Mouse (Mus musculus): ENCODE measurements around the gene Tbc1d1. TPM values are rescaled to one million over a fixed set of nuclear protein-coding genes. Genes with fewer than 3 reads are reported as not detected.

Gene Tbc1d1
- polyA plus RNA-seq, 1 experiment from 2014 or later = 27.4 TPM

DNA sequence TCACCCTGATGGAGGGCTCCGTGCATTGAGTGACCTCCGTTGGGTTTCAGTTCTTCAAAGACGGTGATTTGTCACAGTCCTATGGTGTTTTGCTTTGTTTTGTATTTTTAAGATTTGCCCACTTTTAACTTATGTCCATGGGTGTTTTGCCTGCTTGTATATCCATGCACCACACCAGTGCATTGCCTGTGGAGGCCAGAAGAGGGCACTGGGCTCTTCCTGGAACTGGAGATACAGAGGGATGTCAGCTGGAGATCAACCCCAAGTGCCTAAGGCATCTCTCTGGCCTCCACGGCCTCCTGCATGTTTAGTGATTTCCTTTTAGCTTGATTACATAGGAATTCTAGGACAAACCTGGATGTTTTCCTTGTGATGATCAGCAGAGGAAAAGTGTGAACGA, 19.8 kb upstream of the Tbc1d1 start:
- Histone ChIP-seq H3K27ac (ENCODE audit: low read length) (no peak overlapping the region), H3K4me1 (ENCODE audit: control insufficient read depth, insufficient read depth, low read length) (no peaks in the 10 kb centered on the region), H3K27me3 (ENCODE audit: control insufficient read depth, insufficient read depth, low read length) (no peaks in the 10 kb centered on the region), H3K36me3 (ENCODE audit: control insufficient read depth, insufficient read depth) (no peaks in the 10 kb centered on the region), H3K4me3 (ENCODE audit: low read length) (no peak overlapping the region), H3K9me3 (replicated peaks; ENCODE audit: control insufficient read depth, low read length) (no peaks in the 10 kb centered on the region), H3K4me2 (ENCODE audit: low read depth, low read length) (no peak overlapping the region), H3K9ac (ENCODE audit: low read length) (no peak overlapping the region)
- 74% methylated on average over 5 of the region's 5 CpGs for WGBS
- ATAC-seq (replicated peaks; ENCODE audit: extremely low read depth, insufficient read depth, low FRiP score) = no peak

DNA sequence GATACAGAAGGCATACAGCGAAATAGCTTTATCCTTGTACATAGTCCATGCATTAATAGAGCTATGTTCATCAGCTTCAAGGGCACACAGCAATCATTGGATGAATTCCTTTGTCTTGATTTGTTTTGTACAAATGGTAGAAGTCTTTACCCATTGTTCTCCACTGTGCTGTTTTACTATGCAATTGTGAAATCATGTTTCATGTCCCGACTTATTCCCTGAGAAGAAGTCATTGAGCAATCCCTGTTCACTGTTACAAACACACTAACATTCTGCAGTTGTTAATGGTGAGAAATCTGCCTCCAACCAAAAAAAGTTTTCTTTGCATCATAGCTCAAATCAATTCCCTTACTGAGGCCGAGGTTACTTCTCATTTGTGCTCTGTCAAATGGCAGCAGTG, 15.9 kb upstream of the Tbc1d1 start:
- H3K36me3 ChIP-seq (ENCODE audit: control insufficient read depth, insufficient read depth) = no peaks in the 10 kb centered on the region
- H3K27me3 ChIP-seq (ENCODE audit: control insufficient read depth, insufficient read depth, low read length) = no peaks in the 10 kb centered on the region
- no peak overlapping the region for H3K4me3 ChIP-seq (ENCODE audit: low read length)
- H3K9me3 ChIP-seq (replicated peaks; ENCODE audit: control insufficient read depth, low read length) = no peaks in the 10 kb centered on the region
- no peak for ATAC-seq (replicated peaks; ENCODE audit: extremely low read depth, insufficient read depth, low FRiP score)
- no peaks in the 10 kb centered on the region for H3K4me1 ChIP-seq (ENCODE audit: control insufficient read depth, insufficient read depth, low read length)
- H3K27ac ChIP-seq (ENCODE audit: low read length) = no peak overlapping the region
- H3K4me2 ChIP-seq (ENCODE audit: low read depth, low read length) = no peak overlapping the region
- no peak overlapping the region for H3K9ac ChIP-seq (ENCODE audit: low read length)
- 75% methylated on average over 3 of the region's 3 CpGs for WGBS

DNA sequence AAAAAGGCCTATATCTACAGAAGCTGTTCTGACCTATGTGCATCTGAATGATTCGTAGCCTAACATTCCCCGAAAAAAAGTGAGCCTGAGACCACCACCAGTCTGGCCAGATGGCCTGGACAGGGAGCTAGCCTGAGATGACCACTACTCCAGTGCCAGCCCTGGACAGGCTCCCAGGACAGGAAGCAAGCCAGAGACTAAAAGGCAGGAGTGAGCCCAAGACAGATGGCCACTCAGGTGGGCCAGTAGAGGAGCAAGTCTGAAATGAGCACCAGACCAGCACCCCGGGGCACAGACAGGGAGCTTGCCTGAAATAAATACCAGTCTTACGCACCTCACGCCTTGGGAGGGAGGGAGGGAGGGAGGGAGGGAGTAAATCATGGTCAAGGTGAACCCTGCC, 11.8 kb upstream of the Tbc1d1 start:
- Histone ChIP-seq H3K27ac (ENCODE audit: low read length) (no peak overlapping the region), H3K9me3 (replicated peaks; ENCODE audit: control insufficient read depth, low read length) (no peaks in the 10 kb centered on the region), H3K4me1 (ENCODE audit: control insufficient read depth, insufficient read depth, low read length) (no peaks in the 10 kb centered on the region; the same call in 1 of the 2 replicates), H3K4me3 (ENCODE audit: low read length) (no peak overlapping the region), H3K4me2 (ENCODE audit: low read depth, low read length) (no peak overlapping the region), H3K9ac (ENCODE audit: low read length) (no peak overlapping the region), H3K27me3 (ENCODE audit: control insufficient read depth, insufficient read depth, low read length) (no peaks in the 10 kb centered on the region), H3K36me3 (ENCODE audit: control insufficient read depth, insufficient read depth) (no peaks in the 10 kb centered on the region)
- no peak for ATAC-seq (replicated peaks; ENCODE audit: extremely low read depth, insufficient read depth, low FRiP score)
- 83% methylated on average over 5 of the region's 5 CpGs for WGBS

DNA sequence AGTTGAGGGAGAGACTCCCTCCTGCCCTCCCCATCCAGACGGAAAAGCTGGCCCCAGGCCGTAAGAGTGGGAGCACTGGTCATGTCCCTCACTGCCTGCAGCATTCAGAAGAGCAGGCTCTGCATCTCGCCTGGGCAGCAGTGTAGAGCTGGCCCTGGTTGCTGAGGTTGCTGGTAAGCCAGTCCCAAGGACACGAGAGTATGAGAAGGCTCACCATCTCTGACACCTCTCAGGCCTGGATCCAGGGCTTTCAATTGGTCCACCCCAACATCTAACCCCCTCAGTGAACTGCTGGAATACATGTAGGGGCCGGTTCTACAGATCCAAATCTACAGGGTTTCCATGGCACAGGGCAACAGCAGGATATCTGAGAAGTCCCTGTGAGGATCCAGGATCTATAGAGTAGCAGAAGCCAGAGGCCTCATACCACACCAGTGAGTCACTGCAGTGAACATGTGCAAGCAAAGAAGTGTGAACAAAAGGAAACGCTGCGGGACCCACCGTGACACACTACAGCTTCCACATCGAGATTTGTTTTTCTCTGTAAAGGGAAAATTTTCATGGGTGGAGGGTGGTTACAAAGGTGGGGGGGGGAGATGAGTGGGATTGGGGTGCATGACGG, 9.6 kb upstream of the Tbc1d1 start:
- WGBS = 42% methylated on average over 10 of the region's 10 CpGs
- no peak for ATAC-seq (replicated peaks; ENCODE audit: extremely low read depth, insufficient read depth, low FRiP score)
- Histone ChIP-seq H3K4me1 (ENCODE audit: control insufficient read depth, insufficient read depth, low read length) (peaks cover 3% of the 10 kb centered on the region; the same call in 1 of the 2 replicates), H3K27ac (ENCODE audit: low read length) (no peak overlapping the region), H3K4me3 (ENCODE audit: low read length) (no peak overlapping the region), H3K36me3 (ENCODE audit: control insufficient read depth, insufficient read depth) (no peaks in the 10 kb centered on the region), H3K9me3 (replicated peaks; ENCODE audit: control insufficient read depth, low read length) (no peaks in the 10 kb centered on the region), H3K27me3 (ENCODE audit: control insufficient read depth, insufficient read depth, low read length) (0 out of 2 replicates have a peak, but pooled peaks cover 2% of the 10 kb centered on the region), H3K4me2 (ENCODE audit: low read depth, low read length) (no peak overlapping the region), H3K9ac (ENCODE audit: low read length) (no peak overlapping the region)

DNA sequence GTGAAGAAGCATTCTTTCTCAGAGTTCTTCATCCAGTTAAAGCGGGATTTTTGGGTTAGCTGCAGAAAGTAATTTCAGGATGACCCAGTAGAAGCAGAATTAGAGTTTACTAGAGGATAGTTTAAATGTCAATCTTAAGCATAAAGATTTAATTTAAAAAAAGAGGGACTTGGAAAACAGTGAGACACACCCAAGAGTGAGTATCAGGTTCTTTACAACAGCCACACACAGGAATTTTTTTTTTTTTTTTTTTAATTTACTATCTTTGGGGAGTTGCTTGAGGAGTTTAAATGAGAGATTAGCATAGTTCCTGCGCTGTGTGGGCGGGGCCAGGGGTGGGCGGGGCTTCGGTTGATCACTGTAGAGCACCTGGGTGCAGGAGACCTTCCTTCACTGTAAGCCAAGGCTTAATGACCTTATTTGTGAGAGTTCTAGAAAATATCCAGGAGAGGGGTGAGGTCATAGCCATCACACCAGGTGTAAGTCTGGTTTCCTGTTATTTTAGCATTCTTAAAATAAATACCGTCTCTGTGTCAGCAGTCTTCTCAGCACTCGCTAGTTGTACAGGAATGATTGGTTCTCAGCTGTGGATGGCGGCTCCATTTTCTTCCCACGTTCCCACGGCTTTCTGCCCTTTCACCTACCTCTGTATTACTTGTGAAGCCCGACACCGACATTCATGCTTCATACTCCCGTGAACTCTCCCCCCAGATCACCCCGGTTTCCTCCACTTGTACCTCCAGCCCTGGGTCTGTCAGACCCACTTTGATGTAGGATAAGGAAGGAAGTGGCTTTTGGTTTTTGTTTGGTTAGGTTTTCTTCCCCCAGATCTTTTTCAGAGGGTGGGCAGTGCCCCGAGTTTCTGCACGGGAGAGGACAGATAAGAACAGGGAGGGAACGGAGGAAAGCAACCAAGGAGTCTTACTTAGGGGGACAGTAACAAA, 6.6 kb upstream of the Tbc1d1 start:
- Histone ChIP-seq H3K27ac (ENCODE audit: low read length) (no peak overlapping the region), H3K4me3 (ENCODE audit: low read length) (peak overlapping the region; percentile 23; the same call in 1 of the 2 replicates), H3K27me3 (ENCODE audit: control insufficient read depth, insufficient read depth, low read length) (0 out of 2 replicates have a peak, but pooled peaks cover 2% of the 10 kb centered on the region), H3K9ac (ENCODE audit: low read length) (no peak overlapping the region), H3K36me3 (ENCODE audit: control insufficient read depth, insufficient read depth) (no peaks in the 10 kb centered on the region), H3K4me2 (ENCODE audit: low read depth, low read length) (peak overlapping the region; percentile 54), H3K9me3 (replicated peaks; ENCODE audit: control insufficient read depth, low read length) (no peaks in the 10 kb centered on the region), H3K4me1 (ENCODE audit: control insufficient read depth, insufficient read depth, low read length) (peaks cover 3% of the 10 kb centered on the region; the same call in 1 of the 2 replicates)
- ATAC-seq (replicated peaks; ENCODE audit: extremely low read depth, insufficient read depth, low FRiP score) = peak; percentile 54
- 13% methylated on average over 17 of the region's 17 CpGs for WGBS

DNA sequence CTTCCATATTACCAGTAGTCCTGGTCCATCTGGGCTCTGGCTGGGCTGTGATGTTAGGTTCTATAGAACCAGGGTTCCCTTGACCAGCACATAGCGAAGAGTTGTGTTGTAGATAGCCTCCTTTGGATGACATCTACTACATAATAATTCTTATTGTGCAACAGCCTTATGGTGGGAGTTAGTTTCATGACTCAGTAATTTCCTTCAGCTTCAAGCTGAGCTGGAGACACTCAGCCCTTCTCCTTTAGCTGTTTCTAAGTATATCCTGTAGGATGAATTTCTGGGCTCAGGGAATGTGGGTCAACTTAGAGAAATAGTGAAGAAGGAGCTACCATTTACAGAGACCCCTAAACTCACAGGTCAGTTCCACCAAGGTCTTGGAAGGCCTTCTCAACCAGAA, 2.8 kb upstream of the Tbc1d1 start:
- 81% methylated on average over 1 of the region's 1 CpGs for WGBS
- ATAC-seq (replicated peaks; ENCODE audit: extremely low read depth, insufficient read depth, low FRiP score) = no peak
- Histone ChIP-seq H3K9me3 (replicated peaks; ENCODE audit: control insufficient read depth, low read length) (no peaks in the 10 kb centered on the region), H3K27ac (ENCODE audit: low read length) (no peak overlapping the region), H3K36me3 (ENCODE audit: control insufficient read depth, insufficient read depth) (no peaks in the 10 kb centered on the region), H3K27me3 (ENCODE audit: control insufficient read depth, insufficient read depth, low read length) (0 out of 2 replicates have a peak, but pooled peaks cover 2% of the 10 kb centered on the region), H3K4me3 (ENCODE audit: low read length) (no peak overlapping the region), H3K9ac (ENCODE audit: low read length) (no peak overlapping the region), H3K4me1 (ENCODE audit: control insufficient read depth, insufficient read depth, low read length) (peaks cover 10% of the 10 kb centered on the region), H3K4me2 (ENCODE audit: low read depth, low read length) (no peak overlapping the region)

DNA sequence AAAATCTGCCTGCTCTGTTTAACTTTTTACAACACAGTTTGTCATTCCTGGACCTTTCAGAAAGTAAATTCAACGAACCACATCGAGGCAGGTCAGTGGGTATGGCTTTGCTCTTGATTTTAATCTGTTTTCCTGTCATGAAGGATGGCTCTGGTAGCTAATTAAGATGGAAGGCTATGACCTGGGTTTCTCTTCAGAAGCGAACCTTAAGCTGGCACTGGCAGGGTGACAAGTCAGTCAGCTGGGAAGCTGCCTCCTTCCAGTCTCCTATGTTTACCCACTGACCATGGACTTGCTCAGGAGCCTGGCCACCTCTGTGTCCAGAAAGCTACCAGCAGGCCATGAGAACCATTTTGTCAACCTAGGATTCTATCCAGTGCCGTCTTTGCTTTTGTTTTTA, 474 bp downstream of the Tbc1d1 start:
- WGBS = 17% methylated on average over 4 of the region's 4 CpGs
- no peak for ATAC-seq (replicated peaks; ENCODE audit: extremely low read depth, insufficient read depth, low FRiP score)
- Histone ChIP-seq H3K27ac (ENCODE audit: low read length) (peak overlapping the region; percentile 73), H3K9me3 (replicated peaks; ENCODE audit: control insufficient read depth, low read length) (no peaks in the 10 kb centered on the region), H3K9ac (ENCODE audit: low read length) (peak overlapping the region; percentile 48), H3K36me3 (ENCODE audit: control insufficient read depth, insufficient read depth) (no peaks in the 10 kb centered on the region), H3K4me1 (ENCODE audit: control insufficient read depth, insufficient read depth, low read length) (peaks cover 22% of the 10 kb centered on the region), H3K4me2 (ENCODE audit: low read depth, low read length) (peak overlapping the region; percentile 58), H3K27me3 (ENCODE audit: control insufficient read depth, insufficient read depth, low read length) (peaks cover 3% of the 10 kb centered on the region; the same call in 1 of the 2 replicates), H3K4me3 (ENCODE audit: low read length) (peak overlapping the region; percentile 37)

DNA sequence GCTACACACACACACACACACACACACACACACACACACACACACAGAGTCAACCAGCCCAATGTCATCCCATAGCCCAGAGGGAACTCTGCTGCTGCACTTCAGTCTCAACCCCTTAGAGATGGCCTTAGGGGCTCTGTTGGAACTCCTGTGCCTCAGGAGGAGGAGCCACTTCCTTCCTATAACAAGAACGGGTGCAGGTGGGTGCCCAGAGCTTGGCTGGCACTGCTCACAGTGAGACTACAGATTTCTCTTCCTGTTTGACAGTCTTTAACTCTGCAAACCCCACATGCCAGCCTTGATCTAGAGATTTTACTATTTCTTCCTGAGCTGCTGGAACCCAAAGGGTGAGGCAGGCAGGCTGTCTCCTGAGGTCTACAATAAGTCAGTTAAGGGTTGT, 1.8 kb downstream of the Tbc1d1 start:
- Histone ChIP-seq H3K9ac (ENCODE audit: low read length) (no peak overlapping the region), H3K9me3 (replicated peaks; ENCODE audit: control insufficient read depth, low read length) (no peaks in the 10 kb centered on the region), H3K4me1 (ENCODE audit: control insufficient read depth, insufficient read depth, low read length) (peaks cover 24% of the 10 kb centered on the region), H3K27ac (ENCODE audit: low read length) (no peak overlapping the region), H3K36me3 (ENCODE audit: control insufficient read depth, insufficient read depth) (no peaks in the 10 kb centered on the region), H3K4me3 (ENCODE audit: low read length) (no peak overlapping the region), H3K4me2 (ENCODE audit: low read depth, low read length) (no peak overlapping the region), H3K27me3 (ENCODE audit: control insufficient read depth, insufficient read depth, low read length) (peaks cover 3% of the 10 kb centered on the region; the same call in 1 of the 2 replicates)
- WGBS = 71% methylated on average over 1 of the region's 1 CpGs
- ATAC-seq (replicated peaks; ENCODE audit: extremely low read depth, insufficient read depth, low FRiP score) = no peak

DNA sequence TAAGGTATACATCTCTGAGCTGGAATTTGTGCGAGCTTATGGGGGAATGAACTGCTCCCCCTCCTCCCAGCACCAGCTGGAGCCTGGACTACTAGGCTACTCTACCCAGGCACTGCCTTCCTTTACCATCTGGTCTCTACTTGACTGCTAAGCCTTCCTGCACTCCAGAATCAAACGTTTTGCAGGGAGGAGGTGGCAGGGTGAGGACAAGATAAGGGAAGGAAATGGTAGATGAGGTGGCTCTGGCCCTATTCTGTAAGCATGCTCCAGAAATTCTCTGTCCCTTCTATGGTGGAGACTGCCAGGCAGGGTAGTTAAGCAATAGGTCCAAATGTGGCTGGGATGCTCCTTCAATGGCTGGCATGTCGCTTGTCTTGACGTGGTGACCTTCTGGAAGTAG, 2.4 kb downstream of the Tbc1d1 start:
- H3K4me3 ChIP-seq (ENCODE audit: low read length) = no peak overlapping the region
- H3K27me3 ChIP-seq (ENCODE audit: control insufficient read depth, insufficient read depth, low read length) = peaks cover 3% of the 10 kb centered on the region; the same call in 1 of the 2 replicates
- ATAC-seq (replicated peaks; ENCODE audit: extremely low read depth, insufficient read depth, low FRiP score) = no peak
- peaks cover 24% of the 10 kb centered on the region for H3K4me1 ChIP-seq (ENCODE audit: control insufficient read depth, insufficient read depth, low read length)
- no peak overlapping the region for H3K27ac ChIP-seq (ENCODE audit: low read length)
- H3K9me3 ChIP-seq (replicated peaks; ENCODE audit: control insufficient read depth, low read length) = no peaks in the 10 kb centered on the region
- WGBS = 54% methylated on average over 4 of the region's 4 CpGs
- H3K4me2 ChIP-seq (ENCODE audit: low read depth, low read length) = no peak overlapping the region
- no peak overlapping the region for H3K9ac ChIP-seq (ENCODE audit: low read length)
- no peaks in the 10 kb centered on the region for H3K36me3 ChIP-seq (ENCODE audit: control insufficient read depth, insufficient read depth)

All from heart, embryonic 16.5 days (tissue).